Mouse (Mus musculus) liver, embryonic 11.5 days (tissue): ENCODE results near the gene Tacr2. TPM values are rescaled to one million over a fixed set of nuclear protein-coding genes. Genes with fewer than 3 reads are reported as not detected.

Source experiments
- ATAC-seq: fragments of 200-750 bp; cut with Nextera tagmentation; replicated peaks from 2 replicates; pipeline ENCODE4 v1.8.0; 2017; ENCODE audit warnings: moderate number of reproducible peaks, mild to moderate bottlenecking, moderate TSS enrichment, moderate library complexity; ENCODE audit not compliant: low FRiP score
- DNase-seq: peaks from one replicate; pipeline ENCODE4 v3.0.0-alpha.2; 2017; ENCODE audit warnings: low spot score
- H3K27ac ChIP-seq: fragments of 300-500 bp; sonication (generic); 2 replicates; pipeline ENCODE4 v1.5.1; 2014; ENCODE audit warnings: mild to moderate bottlenecking, low read depth, low read length, control low read depth
- H3K27me3 ChIP-seq: fragments of 300-500 bp; sonication (generic); replicated peaks from 2 replicates; pipeline ENCODE4 v1.6.1; 2014; ENCODE audit warnings: low read length, mixed read lengths; ENCODE audit not compliant: control insufficient read depth, insufficient read depth
- H3K36me3 ChIP-seq: fragments of 300-500 bp; sonication (generic); 2 replicates; pipeline ENCODE4 v1.6.1; 2014; ENCODE audit warnings: mild to moderate bottlenecking, low read length, moderate library complexity, mixed read lengths; ENCODE audit not compliant: control insufficient read depth, insufficient read depth
- H3K4me1 ChIP-seq: fragments of 300-500 bp; sonication (generic); replicated peaks from 2 replicates; pipeline ENCODE4 v1.6.1; 2014; ENCODE audit warnings: low read length, mixed read lengths; ENCODE audit not compliant: control insufficient read depth, insufficient read depth
- H3K4me2 ChIP-seq: fragments of 300-500 bp; sonication (generic); 2 replicates; pipeline ENCODE4 v1.6.1; 2014; ENCODE audit warnings: mild to moderate bottlenecking, control low read depth, moderate library complexity
- H3K4me3 ChIP-seq: fragments of 300-500 bp; sonication (generic); 2 replicates; pipeline ENCODE4 v1.5.1; 2014; ENCODE audit warnings: low read depth, low read length, control low read depth
- H3K9ac ChIP-seq: fragments of 300-500 bp; sonication (generic); 2 replicates; pipeline ENCODE4 v1.6.1; 2014; ENCODE audit warnings: low read depth, low read length, control low read depth
- H3K9me3 ChIP-seq: fragments of 300-500 bp; sonication (generic); 2 replicates; pipeline ENCODE4 v1.6.1; 2016; ENCODE audit warnings: low read length, inconsistent platforms, mixed read lengths; ENCODE audit not compliant: control insufficient read depth
- WGBS: fragments of 180-500 bp; shearing (Covaris S2); extraction: QIAGEN DNeasy Blood & Tissue Kit; methylation state at CpG from one replicate; pipeline ENCODE4 v1.1.7; 2014; 5-methylcytosine and 5-hydroxymethylcytosine counted together
- polyA plus RNA-seq: library from polyadenylated mRNA; unstranded; fragments of >200 nt; fragmentation: Nextera tagmentation; extraction: Ambion mirVana; gene quantifications from 2 replicates; pipeline ENCODE4 v1.2.1, GENCODE M21; 2014

Tacr2 gene
- polyA plus RNA-seq, 1 experiment from 2014 or later: not detected

DNA sequence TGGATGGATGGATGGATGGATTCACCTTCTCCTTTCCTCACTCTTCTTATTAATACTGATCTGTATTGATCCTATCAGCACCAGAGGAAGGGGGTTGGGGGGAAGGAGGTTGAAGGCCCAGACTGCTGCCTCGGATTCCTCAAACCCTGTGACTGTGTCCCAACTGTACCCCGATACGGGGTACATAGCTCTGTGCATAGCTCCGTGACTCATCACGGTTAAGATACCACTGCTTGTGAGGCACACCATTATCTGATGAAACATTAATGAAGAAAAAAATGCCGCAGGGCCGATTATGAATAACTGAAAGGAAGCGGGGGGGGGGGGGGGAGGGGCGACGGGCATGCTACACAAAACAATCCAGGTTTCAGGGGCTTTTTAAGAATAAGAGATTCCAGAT lies 60.9 kb downstream of the Tacr2 start:
- Histone ChIP-seq H3K9me3 (no peaks in the 10 kb centered on the region), H3K4me3 (no peak overlapping the region), H3K27ac (no peak overlapping the region), H3K9ac (no peak overlapping the region), H3K27me3 (no peaks in the 10 kb centered on the region), H3K36me3 (peaks cover 32% of the 10 kb centered on the region), H3K4me1 (peaks cover 17% of the 10 kb centered on the region), H3K4me2 (no peak overlapping the region)
- 72% methylated on average over 10 of the region's 10 CpGs for WGBS
- ATAC-seq: no peak
- DNase-seq: no peak

DNA sequence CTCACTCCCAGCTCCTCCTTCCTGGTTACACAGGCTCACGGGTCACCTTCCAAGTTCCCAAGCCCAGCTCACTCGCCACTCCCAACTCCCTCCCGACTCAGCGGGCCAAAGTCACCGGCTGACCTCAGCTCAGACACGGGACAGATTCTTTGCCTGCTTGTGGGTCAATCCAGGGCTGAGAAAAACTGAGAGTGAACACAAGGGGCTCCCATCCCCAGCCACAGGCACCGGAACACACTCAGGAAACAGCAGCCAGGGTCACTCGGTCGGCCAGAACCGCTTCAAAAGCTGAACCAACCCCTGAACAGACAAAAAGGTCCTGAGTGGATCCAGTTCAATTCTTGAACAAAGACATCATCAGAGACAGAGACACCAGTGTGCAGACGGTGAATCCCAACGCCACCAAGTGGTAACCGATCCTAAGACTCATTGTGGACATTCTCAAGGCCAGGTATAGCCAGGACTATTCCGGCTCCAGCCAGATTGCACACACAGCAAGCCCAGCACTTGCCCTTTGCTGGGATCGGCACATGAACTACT lies 61.7 kb downstream of the Tacr2 start:
- H3K27ac ChIP-seq: no peak overlapping the region
- no peak overlapping the region for H3K9ac ChIP-seq
- no peaks in the 10 kb centered on the region for H3K27me3 ChIP-seq
- no peak overlapping the region for H3K4me2 ChIP-seq
- peaks cover 29% of the 10 kb centered on the region for H3K36me3 ChIP-seq
- H3K4me3 ChIP-seq: no peak overlapping the region
- DNase-seq (no peak), ATAC-seq (no peak; the same call in 1 of the 2 replicates)
- H3K4me1 ChIP-seq: peaks cover 17% of the 10 kb centered on the region
- no peaks in the 10 kb centered on the region for H3K9me3 ChIP-seq
- 65% methylated on average over 15 of the region's 15 CpGs for WGBS

Other genes starting within 250 kb of the Tacr2 start
- not detected in 2 replicates for gene Neurog3, start 119.3 kb upstream of the Tacr2 start, polyA plus RNA-seq
- gene Fam241b, start 108.5 kb upstream of the Tacr2 start, polyA plus RNA-seq: 0.71 and 0.77 TPM in 2 replicates
- 13.8 and 14.1 TPM in 2 replicates for gene Tspan15, start 21.2 kb upstream of the Tacr2 start, polyA plus RNA-seq
- gene Hk1, start 127.5 kb downstream of the Tacr2 start, polyA plus RNA-seq: 123 and 141 TPM in 2 replicates
- 6.6 and 8.5 TPM in 2 replicates for gene Hkdc1, start 170.1 kb downstream of the Tacr2 start, polyA plus RNA-seq
- 0.27 and 0.63 TPM in 2 replicates for gene 4930507D05Rik, start 197.1 kb downstream of the Tacr2 start, polyA plus RNA-seq
- 40.4 and 41.5 TPM in 2 replicates for gene Supv3l1, start 197.3 kb downstream of the Tacr2 start, polyA plus RNA-seq
- gene Vps26a, start 234.4 kb downstream of the Tacr2 start, polyA plus RNA-seq: 77.4 and 87.8 TPM in 2 replicates